Mouse (Mus musculus): ENCODE results near the gene Cfap97. TPM values are rescaled to one million over a fixed set of nuclear protein-coding genes. Genes with fewer than 3 reads are reported as not detected.
"Not testable (repeated sequence)": the region's sequence is repeated elsewhere in the genome, so short reads cannot be mapped to it uniquely, and the experiment has no call there.

Gene Cfap97
- total and polyA plus RNA-seq, 3 experiments, result 11.8 to 20.9 (median 14.4) TPM

DNA sequence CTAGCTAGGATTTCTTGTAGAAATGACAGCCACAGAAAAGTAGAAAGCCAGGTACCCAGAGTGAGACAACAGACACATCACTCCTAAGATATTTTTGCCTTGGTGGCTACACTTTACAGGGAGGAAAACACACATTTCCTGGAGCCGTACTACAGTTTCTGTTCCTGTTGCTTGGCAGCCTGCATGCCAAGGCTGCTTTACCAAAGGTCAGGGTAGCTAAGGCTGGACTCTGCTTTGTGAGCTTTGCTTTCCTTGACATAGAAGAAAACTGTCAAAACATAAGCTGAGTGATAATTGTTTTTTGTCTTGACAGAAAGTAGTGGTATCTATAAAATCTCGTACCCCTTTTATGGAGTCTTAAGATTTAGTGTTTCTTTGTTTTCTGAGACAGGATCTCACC, 21.1 kb upstream of the Cfap97 start:
- dilution Hi-C loops (cut with MboI; ENCODE audit: extremely low pct_ligation_motif_present, extremely low pct_unique_long_range_greater_than_20kb, low sequenced_read_pairs), result no loop called here
- no peaks in the 10 kb centered on the region for H3K27me3 ChIP-seq (replicated peaks)
- H3K9ac ChIP-seq (ENCODE audit: insufficient read depth, low read depth), result no peak overlapping the region
- TF ChIP-seq TBP (conservative IDR thresholded peaks at IDR 0.05; ENCODE audit: low read depth, low read length) (no peak), BHLHE40 (IDR thresholded peaks at IDR 0.05; ENCODE audit: low read depth, low read length) (no peak), KAT2A (IDR thresholded peaks at IDR 0.05; ENCODE audit: insufficient replicate concordance, low read length) (no peak), POLR2AphosphoS2 (IDR thresholded peaks at IDR 0.05; ENCODE audit: low read depth, low read length) (no peak), MAFK (IDR thresholded peaks at IDR 0.05; ENCODE audit: insufficient replicate concordance, low read length) (no peak), RAD21 (IDR thresholded peaks at IDR 0.05; ENCODE audit: low read depth, low read length) (no peak), JUND (conservative IDR thresholded peaks at IDR 0.05; ENCODE audit: low read depth, low read length) (no peak)
- H3K4me3 ChIP-seq (replicated peaks in 1 of 3; ENCODE audit: low read depth in 2 of 3, low read length in 2 of 3, poor library complexity in 1 of 3), result no peak overlapping the region
- no peaks in the 10 kb centered on the region for H3K79me2 ChIP-seq (replicated peaks; ENCODE audit: control insufficient read depth, extremely low read depth, insufficient read depth, poor library complexity, severe bottlenecking)
- peaks cover 0 to 2% of the 10 kb centered on the region in 2 experiments for H3K36me3 ChIP-seq (replicated peaks in 1 of 2; ENCODE audit: control insufficient read depth in 1 of 2, insufficient read depth in 1 of 2, low read length in 1 of 2)
- in situ Hi-C loops (cut with MboI; ENCODE audit: low pct_ligation_motif_present, low pct_unique_long_range_greater_than_20kb, low sequenced_read_pairs), result no loop called here
- H3K4me2 ChIP-seq (ENCODE audit: insufficient read depth, low read depth, poor library complexity, severe bottlenecking), result no peak overlapping the region
- peaks cover 0 to 13% of the 10 kb centered on the region in 2 experiments; a peak in 2 of 4 replicates for H3K4me1 ChIP-seq (ENCODE audit: control insufficient read depth in 1 of 2, insufficient read depth in 2 of 2)
- no peak for DNase-seq (ENCODE audit: extremely low read depth)
- no peaks in the 10 kb centered on the region for H3K9me3 ChIP-seq (replicated peaks; ENCODE audit: low read length)
- H3K27ac ChIP-seq (ENCODE audit: insufficient read depth, low read depth), result no peak overlapping the region

DNA sequence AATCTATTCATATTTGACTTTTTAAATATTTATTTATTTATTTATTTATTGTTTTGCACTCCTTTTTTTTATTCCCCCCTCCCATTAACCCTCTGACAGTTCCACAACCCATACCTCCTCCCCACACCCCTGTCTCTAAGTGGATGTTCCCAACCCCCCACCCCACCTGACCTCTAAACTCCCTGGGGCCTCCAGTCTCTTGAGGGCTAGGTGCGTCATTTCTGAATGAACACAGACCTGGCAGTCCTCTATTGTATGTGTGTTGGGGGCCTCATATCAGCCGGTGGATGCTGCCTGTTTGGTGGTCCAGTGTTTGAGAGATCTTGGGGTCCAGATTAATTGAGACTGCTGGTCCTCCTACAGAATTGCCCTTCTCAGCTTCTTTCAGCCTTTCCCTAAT, 16.0 kb upstream of the Cfap97 start:
- in situ Hi-C loops (cut with MboI; ENCODE audit: low pct_ligation_motif_present, low pct_unique_long_range_greater_than_20kb, low sequenced_read_pairs); H3K36me3 ChIP-seq (replicated peaks in 1 of 2; ENCODE audit: control insufficient read depth in 1 of 2, insufficient read depth in 1 of 2, low read length in 1 of 2); H3K4me2 ChIP-seq (ENCODE audit: insufficient read depth, low read depth, poor library complexity, severe bottlenecking); H3K9me3 ChIP-seq (replicated peaks; ENCODE audit: low read length); dilution Hi-C loops (cut with MboI; ENCODE audit: extremely low pct_ligation_motif_present, extremely low pct_unique_long_range_greater_than_20kb, low sequenced_read_pairs); H3K4me1 ChIP-seq (ENCODE audit: control insufficient read depth in 1 of 2, insufficient read depth in 2 of 2); H3K9ac ChIP-seq (ENCODE audit: insufficient read depth, low read depth); H3K27ac ChIP-seq (ENCODE audit: insufficient read depth, low read depth); H3K27me3 ChIP-seq (replicated peaks); H3K79me2 ChIP-seq (replicated peaks; ENCODE audit: control insufficient read depth, extremely low read depth, insufficient read depth, poor library complexity, severe bottlenecking); H3K4me3 ChIP-seq (replicated peaks in 1 of 3; ENCODE audit: low read depth in 2 of 3, low read length in 2 of 3, poor library complexity in 1 of 3); DNase-seq (ENCODE audit: extremely low read depth): not testable (repeated sequence)

DNA sequence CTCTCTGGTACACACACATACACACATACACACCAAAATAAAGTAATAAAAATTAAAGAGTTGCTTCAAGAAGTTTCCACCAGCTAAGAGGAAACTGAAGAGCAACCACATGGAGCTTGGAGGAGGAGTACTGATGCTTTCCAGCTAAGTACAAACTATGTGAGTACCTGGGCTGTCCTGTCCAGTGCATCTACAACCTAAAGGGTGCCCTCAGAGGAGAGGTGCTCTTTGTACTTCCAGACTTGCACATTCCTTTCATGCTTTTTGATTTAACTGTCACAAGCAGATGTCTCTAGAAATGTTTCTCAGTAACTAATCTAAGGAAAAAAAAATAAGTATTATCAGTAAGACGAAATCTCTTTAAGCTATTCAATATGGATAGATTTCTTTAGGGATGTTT, 14.2 kb upstream of the Cfap97 start:
- DNase-seq (ENCODE audit: extremely low read depth), result no peak
- H3K27me3 ChIP-seq (replicated peaks), result no peaks in the 10 kb centered on the region
- TF ChIP-seq RAD21 (IDR thresholded peaks at IDR 0.05; ENCODE audit: low read depth, low read length) (no peak), TCF12 (IDR thresholded peaks at IDR 0.05; ENCODE audit: low read depth, low read length) (no peak), MAZ (IDR thresholded peaks at IDR 0.05; ENCODE audit: low read depth, low read length) (no peak), POLR2A (IDR thresholded peaks at IDR 0.05; ENCODE audit: low read depth, low read length) (no peak), RCOR1 (conservative IDR thresholded peaks at IDR 0.05; ENCODE audit: low read depth, low read length) (no peak), IRF4 (IDR thresholded peaks at IDR 0.05; ENCODE audit: low read depth, low read length) (no peak)
- H3K9me3 ChIP-seq (replicated peaks; ENCODE audit: low read length), result no peaks in the 10 kb centered on the region
- dilution Hi-C loops (cut with MboI; ENCODE audit: extremely low pct_ligation_motif_present, extremely low pct_unique_long_range_greater_than_20kb, low sequenced_read_pairs), result no loop called here
- H3K79me2 ChIP-seq (replicated peaks; ENCODE audit: control insufficient read depth, extremely low read depth, insufficient read depth, poor library complexity, severe bottlenecking), result no peaks in the 10 kb centered on the region
- no peak overlapping the region for H3K4me2 ChIP-seq (ENCODE audit: insufficient read depth, low read depth, poor library complexity, severe bottlenecking)
- no peak overlapping the region for H3K27ac ChIP-seq (ENCODE audit: insufficient read depth, low read depth)
- H3K4me1 ChIP-seq (ENCODE audit: control insufficient read depth in 1 of 2, insufficient read depth in 2 of 2), result peaks cover 4% of the 10 kb centered on the region in 2 experiments
- in situ Hi-C loops (cut with MboI; ENCODE audit: low pct_ligation_motif_present, low pct_unique_long_range_greater_than_20kb, low sequenced_read_pairs), result no loop called here
- no peak overlapping the region for H3K9ac ChIP-seq (ENCODE audit: insufficient read depth, low read depth)
- H3K4me3 ChIP-seq (replicated peaks in 1 of 3; ENCODE audit: low read depth in 2 of 3, low read length in 2 of 3, poor library complexity in 1 of 3), result no peak overlapping the region
- peaks cover 0 to 2% of the 10 kb centered on the region in 2 experiments for H3K36me3 ChIP-seq (replicated peaks in 1 of 2; ENCODE audit: control insufficient read depth in 1 of 2, insufficient read depth in 1 of 2, low read length in 1 of 2)
